Mouse (Mus musculus) small intestine, adult 2 months (tissue): ENCODE measurements around the gene Gad1. TPM values are rescaled to one million over a fixed set of nuclear protein-coding genes. Genes with fewer than 3 reads are reported as not detected.
"Not testable (repeated sequence)": the region's sequence is repeated elsewhere in the genome, so short reads cannot be mapped to it uniquely, and the experiment has no call there.

Source experiments
- H3K27ac ChIP-seq: fragments of 200-500 bp; 2 replicates; pipeline ENCODE4 v1.5.1; 2012; ENCODE audit warnings: low read depth, low read length, control low read depth, inconsistent platforms; ENCODE audit not compliant: insufficient read depth
- H3K27me3 ChIP-seq: fragments of 200-500 bp; 2 replicates; pipeline ENCODE4 v1.6.1; 2012; ENCODE audit warnings: mild to moderate bottlenecking, moderate library complexity, low read length, inconsistent platforms; ENCODE audit not compliant: control insufficient read depth, insufficient read depth
- H3K36me3 ChIP-seq: fragments of 200-500 bp; 2 replicates; pipeline ENCODE4 v1.6.1; 2012; ENCODE audit warnings: mild to moderate bottlenecking, low read length, control low read depth, inconsistent platforms; ENCODE audit not compliant: control insufficient read depth, insufficient read depth
- H3K4me1 ChIP-seq: fragments of 200-500 bp; 2 replicates; pipeline ENCODE4 v1.6.1; 2012; ENCODE audit warnings: low read length, inconsistent platforms, mixed read lengths; ENCODE audit not compliant: control insufficient read depth, insufficient read depth, insufficient read length
- H3K4me3 ChIP-seq: fragments of 200-500 bp; 2 replicates; pipeline ENCODE4 v1.5.1; 2012; ENCODE audit warnings: low read depth, mild to moderate bottlenecking, control low read depth, inconsistent platforms, low read length, moderate library complexity
- CTCF ChIP-seq: fragments of 200-500 bp; IDR thresholded peaks from 2 replicates; pipeline ENCODE4 v1.5.1; 2012; ENCODE audit warnings: low read depth, mild to moderate bottlenecking, control low read depth, inconsistent platforms, low read length, moderate library complexity, mixed read lengths; ENCODE audit not compliant: insufficient replicate concordance, insufficient read length; ENCODE audit errors: extremely low read depth
- POLR2A ChIP-seq: fragments of 200-500 bp; IDR thresholded peaks from 2 replicates; pipeline ENCODE4 v1.6.1; 2012; ENCODE audit warnings: low read depth, mild to moderate bottlenecking, control low read depth, inconsistent platforms, low read length, moderate library complexity
- WGBS: fragments of 180-500 bp; shearing (Covaris S2); methylation state at CpG from one replicate; pipeline ENCODE4 v1.1.7; 2018; 5-methylcytosine and 5-hydroxymethylcytosine counted together
- polyA plus RNA-seq: library from polyadenylated mRNA; depleted of rRNA; stranded (reverse); fragments of >200 nt; gene quantifications from 2 replicates; pipeline ENCODE4 v1.2.3, GENCODE M21; 2012

Gad1 gene
- polyA plus RNA-seq, 1 experiment = 0.08 TPM

DNA sequence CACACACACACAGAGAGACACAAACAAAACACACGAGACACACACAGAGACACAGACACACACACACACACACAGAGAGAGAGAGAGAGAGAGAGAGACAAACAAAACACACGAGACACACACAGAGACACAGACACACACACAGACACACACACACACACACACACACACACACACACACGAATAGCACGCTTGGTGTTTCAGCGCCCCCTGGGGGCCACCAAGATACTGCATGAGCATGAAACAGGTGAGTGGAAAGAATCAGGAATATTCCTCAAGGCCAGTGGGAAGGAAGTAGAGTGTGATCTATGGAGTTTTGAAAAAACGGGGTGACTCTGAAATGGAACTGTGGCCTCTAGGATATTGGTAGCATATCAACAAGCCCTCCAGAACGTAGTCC lies 14.6 kb upstream of the Gad1 start:
- not testable (repeated sequence) for H3K4me3 ChIP-seq, H3K36me3 ChIP-seq, H3K27me3 ChIP-seq, H3K27ac ChIP-seq, H3K4me1 ChIP-seq
- WGBS = 32% methylated on average over 7 of the region's 7 CpGs
- peak; percentile 34; the same call in 1 of the 2 replicates for TF ChIP-seq CTCF

- H3K27ac ChIP-seq = no peak overlapping the region
- no peak for TF ChIP-seq CTCF
- no peak for TF ChIP-seq POLR2A
Observed at GRCm38 (mm10) chr2:70550671-70551070, 2.2 kb upstream of the Gad1 start.

DNA sequence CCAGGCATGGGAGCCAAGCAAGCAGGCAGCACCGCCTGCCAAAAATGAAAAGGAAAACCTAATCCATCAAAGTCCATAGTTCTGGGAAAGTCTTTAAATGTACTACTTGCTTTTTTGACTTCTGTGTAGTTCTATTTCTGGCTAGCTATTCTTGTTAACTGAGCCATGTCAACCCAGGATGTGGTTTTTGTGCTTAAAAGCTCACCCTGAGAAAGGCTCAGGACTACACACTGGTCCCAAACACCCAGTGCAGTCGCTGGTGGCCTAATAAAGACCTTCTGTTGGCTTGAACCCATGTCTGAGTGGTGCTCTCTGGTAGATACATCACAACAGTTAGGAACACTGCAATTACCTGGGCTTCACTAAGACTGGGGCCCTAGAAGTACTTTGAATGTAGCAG lies 1.4 kb upstream of the Gad1 start:
- TF ChIP-seq CTCF (no peak), POLR2A (no peak)
- H3K27ac ChIP-seq = no peak overlapping the region
- WGBS = 73% methylated on average over 2 of the region's 2 CpGs
- H3K4me3 ChIP-seq = no peak overlapping the region
- H3K36me3 ChIP-seq = no peaks in the 10 kb centered on the region
- no peaks in the 10 kb centered on the region for H3K4me1 ChIP-seq
- H3K27me3 ChIP-seq = no peaks in the 10 kb centered on the region

More at GRCm38 (mm10) chr2:70550671-70551070, 2.2 kb upstream of the Gad1 start:
- no peaks in the 10 kb centered on the region for H3K36me3 ChIP-seq
- H3K27me3 ChIP-seq = no peaks in the 10 kb centered on the region
- H3K4me3 ChIP-seq = no peak overlapping the region
- H3K4me1 ChIP-seq = no peaks in the 10 kb centered on the region
- 47% methylated on average over 6 of the region's 6 CpGs for WGBS

DNA sequence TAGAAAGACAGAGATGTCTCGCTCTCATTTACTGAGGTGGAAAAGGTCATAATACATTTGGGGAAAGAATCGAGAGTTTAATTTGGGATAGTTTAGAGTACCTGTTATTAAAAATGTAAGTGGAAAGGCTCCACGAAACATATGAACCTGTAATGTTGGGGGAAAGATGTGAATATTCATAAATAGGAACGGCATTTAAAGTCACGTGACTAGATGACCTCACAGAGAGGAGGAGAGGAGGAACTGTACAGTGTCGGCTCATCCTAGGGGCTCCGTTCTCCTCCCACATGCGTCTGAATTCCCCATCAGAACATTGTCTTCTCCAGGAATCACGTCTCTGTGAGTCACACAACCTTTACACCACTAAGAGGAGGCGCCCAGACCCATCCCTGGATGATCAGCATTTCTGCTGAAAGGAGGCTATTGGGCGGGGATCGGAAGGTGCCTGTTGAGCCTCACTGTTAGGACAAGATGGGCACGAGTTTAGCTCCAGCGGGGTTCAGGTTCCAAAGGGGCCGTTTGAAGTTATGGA lies 739 bp upstream of the Gad1 start:
- 78% methylated on average over 15 of the region's 15 CpGs for WGBS
- Histone ChIP-seq H3K27me3 (no peaks in the 10 kb centered on the region), H3K36me3 (no peaks in the 10 kb centered on the region), H3K4me3 (no peak overlapping the region), H3K4me1 (no peaks in the 10 kb centered on the region), H3K27ac (no peak overlapping the region)
- no peak for TF ChIP-seq POLR2A
- no peak for TF ChIP-seq CTCF

DNA sequence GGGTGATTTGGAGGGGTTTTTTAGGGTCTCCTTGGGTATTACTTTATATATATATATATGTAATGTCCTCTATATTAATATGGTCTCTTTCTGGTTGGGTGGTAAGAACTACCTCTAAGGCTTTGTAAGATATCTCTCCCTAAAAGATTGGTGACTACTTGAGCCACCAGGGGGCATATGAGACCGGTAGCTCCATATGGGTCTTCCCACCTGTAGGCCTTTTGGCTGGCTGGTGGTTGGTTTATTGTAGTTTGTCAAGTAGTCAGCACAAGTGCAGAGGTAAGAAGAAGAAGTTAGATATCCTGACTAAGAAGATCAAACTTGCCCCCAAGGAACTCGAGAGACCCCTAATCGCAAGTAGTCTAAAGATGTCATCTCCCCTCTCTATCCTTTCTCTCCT lies 954 bp downstream of the Gad1 start:
- peaks cover 2% of the 10 kb centered on the region; the same call in 1 of the 2 replicates for H3K27me3 ChIP-seq
- 82% methylated on average over 3 of the region's 3 CpGs for WGBS
- H3K27ac ChIP-seq = no peak overlapping the region
- no peaks in the 10 kb centered on the region for H3K4me1 ChIP-seq
- no peaks in the 10 kb centered on the region for H3K36me3 ChIP-seq
- TF ChIP-seq CTCF (no peak), POLR2A (no peak)
- no peak overlapping the region for H3K4me3 ChIP-seq

GRCm38 (mm10) chr2:70558112-70558842 lies 5.4 kb downstream of the Gad1 start:
- Histone ChIP-seq H3K4me1 (no peaks in the 10 kb centered on the region), H3K27ac (no peak overlapping the region), H3K36me3 (no peaks in the 10 kb centered on the region), H3K4me3 (no peak overlapping the region), H3K27me3 (peaks cover 37% of the 10 kb centered on the region)
- peak; percentile 92; the same call in 1 of the 2 replicates for TF ChIP-seq CTCF
- no peak for TF ChIP-seq POLR2A
- WGBS = 9% methylated on average over 18 of the region's 18 CpGs

DNA sequence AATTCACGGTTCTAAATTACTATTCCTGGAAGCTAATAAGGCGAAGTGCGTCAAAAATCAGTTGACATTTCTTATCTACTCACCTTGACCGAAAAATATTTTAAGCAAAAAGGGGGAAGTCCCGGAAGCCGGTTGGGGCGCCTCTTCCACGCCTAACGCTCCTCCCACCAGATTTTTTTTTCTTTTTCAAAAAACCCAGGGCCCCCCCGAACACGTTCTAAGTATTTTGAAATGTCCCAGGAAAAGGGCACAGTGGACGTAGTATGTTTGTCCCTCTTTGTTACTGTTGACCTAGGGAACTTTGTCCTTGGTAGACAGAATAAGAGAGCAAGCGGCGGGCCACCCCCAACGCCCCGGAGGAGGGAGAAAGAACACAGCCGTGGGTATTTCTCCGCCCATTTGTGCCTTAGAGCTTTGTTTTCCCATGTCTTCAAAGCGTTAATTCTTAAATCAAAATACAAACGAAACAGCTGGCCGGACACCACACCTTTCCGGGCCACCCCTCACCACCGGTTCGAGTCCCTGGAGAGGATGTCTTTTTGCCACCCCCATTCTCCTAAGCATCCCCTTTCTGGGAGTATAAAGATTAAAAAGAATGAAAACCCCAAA lies 6.1 kb downstream of the Gad1 start:
- Histone ChIP-seq H3K4me1 (no peaks in the 10 kb centered on the region), H3K4me3 (no peak overlapping the region), H3K27me3 (peaks cover 44% of the 10 kb centered on the region), H3K36me3 (no peaks in the 10 kb centered on the region), H3K27ac (no peak overlapping the region)
- WGBS = 7% methylated on average over 24 of the region's 24 CpGs
- TF ChIP-seq CTCF (no peak), POLR2A (no peak)
